Mouse (Mus musculus): ENCODE data around the gene Olfr901. TPM values are rescaled to one million over a fixed set of nuclear protein-coding genes. Genes with fewer than 3 reads are reported as not detected.

Olfr901 gene
- polyA plus RNA-seq, 1 experiment from 2014 or later = not detected

Other genes starting within 250 kb of the Olfr901 start
- gene Olfr891, start 248.6 kb upstream of the Olfr901 start, polyA plus RNA-seq (2015; fragmentation: Nextera tagmentation; extraction: Ambion mirVana) = not detected in 2 replicates
- not detected in 2 replicates for gene Olfr893, start 221.1 kb upstream of the Olfr901 start, polyA plus RNA-seq (2015; fragmentation: Nextera tagmentation; extraction: Ambion mirVana)
- not detected in 2 replicates for gene Olfr894, start 211.4 kb upstream of the Olfr901 start, polyA plus RNA-seq (2015; fragmentation: Nextera tagmentation; extraction: Ambion mirVana)
- not detected in 2 replicates for gene Olfr143, start 176.7 kb upstream of the Olfr901 start, polyA plus RNA-seq (2015; fragmentation: Nextera tagmentation; extraction: Ambion mirVana)
- not detected in 2 replicates for gene Olfr895, start 161.6 kb upstream of the Olfr901 start, polyA plus RNA-seq (2015; fragmentation: Nextera tagmentation; extraction: Ambion mirVana)
- not detected in 2 replicates for gene Olfr896-ps1, start 138.3 kb upstream of the Olfr901 start, polyA plus RNA-seq (2015; fragmentation: Nextera tagmentation; extraction: Ambion mirVana)
- gene Olfr25, start 100.4 kb upstream of the Olfr901 start, polyA plus RNA-seq (2015; fragmentation: Nextera tagmentation; extraction: Ambion mirVana) = not detected in 2 replicates
- not detected in 2 replicates for gene Olfr898, start 81.0 kb upstream of the Olfr901 start, polyA plus RNA-seq (2015; fragmentation: Nextera tagmentation; extraction: Ambion mirVana)
- gene Olfr250, start 62.6 kb upstream of the Olfr901 start, polyA plus RNA-seq (2015; fragmentation: Nextera tagmentation; extraction: Ambion mirVana) = not detected in 2 replicates
- not detected in 2 replicates for gene Olfr251, start 52.4 kb upstream of the Olfr901 start, polyA plus RNA-seq (2015; fragmentation: Nextera tagmentation; extraction: Ambion mirVana)
- gene Olfr147, start 27.8 kb upstream of the Olfr901 start, polyA plus RNA-seq (2015; fragmentation: Nextera tagmentation; extraction: Ambion mirVana) = not detected in 2 replicates
- gene Olfr902, start 18.2 kb downstream of the Olfr901 start, polyA plus RNA-seq (2015; fragmentation: Nextera tagmentation; extraction: Ambion mirVana) = not detected in 2 replicates
- gene Olfr904, start 33.7 kb downstream of the Olfr901 start, polyA plus RNA-seq (2015; fragmentation: Nextera tagmentation; extraction: Ambion mirVana) = not detected in 2 replicates
- not detected in 2 replicates for gene Olfr905, start 41.7 kb downstream of the Olfr901 start, polyA plus RNA-seq (2015; fragmentation: Nextera tagmentation; extraction: Ambion mirVana)
- gene Olfr906, start 57.6 kb downstream of the Olfr901 start, polyA plus RNA-seq (2015; fragmentation: Nextera tagmentation; extraction: Ambion mirVana) = not detected in 2 replicates
- gene Olfr907, start 66.3 kb downstream of the Olfr901 start, polyA plus RNA-seq (2015; fragmentation: Nextera tagmentation; extraction: Ambion mirVana) = not detected in 2 replicates
- gene Olfr911-ps1, start 92.1 kb downstream of the Olfr901 start, polyA plus RNA-seq (2015; fragmentation: Nextera tagmentation; extraction: Ambion mirVana) = not detected in 2 replicates
- not detected in 2 replicates for gene Olfr910, start 108.4 kb downstream of the Olfr901 start, polyA plus RNA-seq (2015; fragmentation: Nextera tagmentation; extraction: Ambion mirVana)
- gene Olfr912, start 150.7 kb downstream of the Olfr901 start, polyA plus RNA-seq (2015; fragmentation: Nextera tagmentation; extraction: Ambion mirVana) = not detected in 2 replicates
- gene Olfr913, start 163.3 kb downstream of the Olfr901 start, polyA plus RNA-seq (2015; fragmentation: Nextera tagmentation; extraction: Ambion mirVana) = not detected in 2 replicates
- not detected in 2 replicates for gene Olfr914, start 175.6 kb downstream of the Olfr901 start, polyA plus RNA-seq (2015; fragmentation: Nextera tagmentation; extraction: Ambion mirVana)
- not detected in 2 replicates for gene Olfr916, start 230.4 kb downstream of the Olfr901 start, polyA plus RNA-seq (2015; fragmentation: Nextera tagmentation; extraction: Ambion mirVana)
- gene Olfr917, start 236.4 kb downstream of the Olfr901 start, polyA plus RNA-seq (2015; fragmentation: Nextera tagmentation; extraction: Ambion mirVana) = not detected in 2 replicates
- gene Olfr918, start 245.1 kb downstream of the Olfr901 start, polyA plus RNA-seq (2015; fragmentation: Nextera tagmentation; extraction: Ambion mirVana) = not detected in 2 replicates